Mouse (Mus musculus) brown adipose tissue, adult 24 weeks (tissue): ENCODE measurements around the gene Ldlrad3. TPM values are rescaled to one million over a fixed set of nuclear protein-coding genes. Genes with fewer than 3 reads are reported as not detected.

Experiments used
- H3K27ac ChIP-seq: fragments of 200-500 bp; replicated peaks from 2 replicates; pipeline ENCODE4 v1.5.1; 2012; ENCODE audit warnings: low read depth, mild to moderate bottlenecking, low read length
- H3K4me1 ChIP-seq: fragments of 200-500 bp; 2 replicates; pipeline ENCODE4 v1.6.1; 2012; ENCODE audit warnings: low read length, mixed read lengths; ENCODE audit not compliant: control insufficient read depth, insufficient read depth, insufficient read length
- H3K4me3 ChIP-seq: fragments of 200-500 bp; 2 replicates; pipeline ENCODE4 v1.5.1; 2012; ENCODE audit warnings: low read depth, mild to moderate bottlenecking, low read length, moderate library complexity; ENCODE audit not compliant: insufficient read depth
- polyA plus RNA-seq: library from polyadenylated mRNA; stranded (reverse); fragments of >200 nt; gene quantifications from 2 replicates; pipeline ENCODE4 v1.2.4, GENCODE M21; 2012; ENCODE audit not compliant: missing spikeins, insufficient read depth, insufficient read length

Ldlrad3 gene
- polyA plus RNA-seq, 1 experiment: 7.8 TPM

- no peaks in the 10 kb centered on the region for H3K4me1 ChIP-seq
- H3K4me3 ChIP-seq: no peak overlapping the region
- H3K27ac ChIP-seq: no peak overlapping the region
These were observed 121.3 kb downstream of the Ldlrad3 start for GRCm38 (mm10) chr2:102064826-102065441.

- no peak overlapping the region for H3K4me3 ChIP-seq
- H3K27ac ChIP-seq: no peak overlapping the region
- H3K4me1 ChIP-seq: no peaks in the 10 kb centered on the region
These were observed 122.2 kb downstream of the Ldlrad3 start for GRCm38 (mm10) chr2:102063906-102064505.

GRCm38 (mm10) chr2:102062861-102063468 lies 123.2 kb downstream of the Ldlrad3 start:
- H3K27ac ChIP-seq: no peak overlapping the region
- H3K4me1 ChIP-seq: no peaks in the 10 kb centered on the region
- H3K4me3 ChIP-seq: no peak overlapping the region

- Histone ChIP-seq H3K4me3 (no peak overlapping the region), H3K4me1 (no peaks in the 10 kb centered on the region), H3K27ac (no peak overlapping the region)
These were observed 124.3 kb downstream of the Ldlrad3 start for GRCm38 (mm10) chr2:102061921-102062320.

- peaks cover 5% of the 10 kb centered on the region; the same call in 1 of the 2 replicates for H3K4me1 ChIP-seq
- H3K4me3 ChIP-seq: no peak overlapping the region
- peak overlapping the region; percentile 71 for H3K27ac ChIP-seq
These were observed 128.4 kb downstream of the Ldlrad3 start for GRCm38 (mm10) chr2:102057746-102058145.

GRCm38 (mm10) chr2:102057029-102057685 lies 129.0 kb downstream of the Ldlrad3 start:
- Histone ChIP-seq H3K27ac (peak overlapping the region; percentile 71), H3K4me3 (no peak overlapping the region), H3K4me1 (peaks cover 5% of the 10 kb centered on the region; the same call in 1 of the 2 replicates)

GRCm38 (mm10) chr2:102056144-102056543 lies 130.0 kb downstream of the Ldlrad3 start:
- Histone ChIP-seq H3K4me1 (peaks cover 5% of the 10 kb centered on the region; the same call in 1 of the 2 replicates), H3K27ac (peak overlapping the region; percentile 48), H3K4me3 (no peak overlapping the region)

GRCm38 (mm10) chr2:102052951-102053660 lies 133.1 kb downstream of the Ldlrad3 start:
- Histone ChIP-seq H3K27ac (0 out of 2 replicates have a peak overlapping the region, but pooled peaks have one; percentile 2), H3K4me1 (peaks cover 13% of the 10 kb centered on the region; the same call in 1 of the 2 replicates), H3K4me3 (no peak overlapping the region)

GRCm38 (mm10) chr2:102052353-102052752 lies 133.8 kb downstream of the Ldlrad3 start:
- Histone ChIP-seq H3K4me1 (peaks cover 13% of the 10 kb centered on the region; the same call in 1 of the 2 replicates), H3K27ac (no peak overlapping the region), H3K4me3 (no peak overlapping the region)

- no peak overlapping the region for H3K4me3 ChIP-seq
- H3K4me1 ChIP-seq: peaks cover 7% of the 10 kb centered on the region; the same call in 1 of the 2 replicates
- H3K27ac ChIP-seq: no peak overlapping the region
These were observed 136.2 kb downstream of the Ldlrad3 start for GRCm38 (mm10) chr2:102049866-102050550.

- no peak overlapping the region for H3K27ac ChIP-seq
- no peak overlapping the region for H3K4me3 ChIP-seq
- peaks cover 7% of the 10 kb centered on the region; the same call in 1 of the 2 replicates for H3K4me1 ChIP-seq
These were observed 137.6 kb downstream of the Ldlrad3 start for GRCm38 (mm10) chr2:102048296-102049175.

GRCm38 (mm10) chr2:102046481-102046880 lies 139.7 kb downstream of the Ldlrad3 start:
- H3K27ac ChIP-seq: no peak overlapping the region
- no peak overlapping the region for H3K4me3 ChIP-seq
- H3K4me1 ChIP-seq: peaks cover 7% of the 10 kb centered on the region; the same call in 1 of the 2 replicates

- Histone ChIP-seq H3K4me3 (no peak overlapping the region), H3K4me1 (peaks cover 13% of the 10 kb centered on the region), H3K27ac (no peak overlapping the region)
These were observed 145.7 kb downstream of the Ldlrad3 start for GRCm38 (mm10) chr2:102040456-102040855.
